Mouse (Mus musculus): ENCODE measurements around the gene Tmem233. TPM values are rescaled to one million over a fixed set of nuclear protein-coding genes. Genes with fewer than 3 reads are reported as not detected.

Gene Tmem233
- total and polyA plus RNA-seq, 2 experiments = not detected

GRCm38 (mm10) chr5:116009091-116009851, 73.8 kb downstream of the Tmem233 start:
- 73% methylated on average over 15 of the region's 15 CpGs for WGBS
- H3K27ac ChIP-seq (replicated peaks; ENCODE audit: insufficient read depth, low read depth, low read length) = no peak overlapping the region

GRCm38 (mm10) chr5:116007723-116008122, 75.3 kb downstream of the Tmem233 start:
- 83% methylated on average over 13 of the region's 13 CpGs for WGBS
- H3K27ac ChIP-seq (replicated peaks; ENCODE audit: insufficient read depth, low read depth, low read length) = no peak overlapping the region
- H3K4me3 ChIP-seq (ENCODE audit: insufficient read depth, low read depth, low read length) = no peak overlapping the region
- H3K36me3 ChIP-seq (ENCODE audit: control insufficient read depth, insufficient read depth, low read length) = no peaks in the 10 kb centered on the region
- TF ChIP-seq POLR2A (IDR thresholded peaks at IDR 0.05; ENCODE audit: extremely low read depth, insufficient read depth, low read length) (no peak), CTCF (IDR thresholded peaks at IDR 0.05; ENCODE audit: low read depth, low read length) (no peak)
- H3K79me2 ChIP-seq (ENCODE audit: control insufficient read depth, insufficient read depth, low read length) = no peaks in the 10 kb centered on the region
- DNase-seq (ENCODE audit: extremely low read depth, low read depth, low spot score) = no peak
- H3K27me3 ChIP-seq (ENCODE audit: control insufficient read depth, insufficient read depth, low read length) = no peaks in the 10 kb centered on the region
- H3K4me1 ChIP-seq (ENCODE audit: control insufficient read depth, insufficient read depth, low read length) = no peaks in the 10 kb centered on the region
- no peak overlapping the region for H3K9ac ChIP-seq (ENCODE audit: low read depth, low read length)

More at GRCm38 (mm10) chr5:116009091-116009851, 73.8 kb downstream of the Tmem233 start:
- Histone ChIP-seq H3K36me3 (ENCODE audit: control insufficient read depth, insufficient read depth, low read length) (peaks cover 8% of the 10 kb centered on the region; the same call in 1 of the 2 replicates), H3K4me3 (ENCODE audit: insufficient read depth, low read depth, low read length) (no peak overlapping the region), H3K79me2 (ENCODE audit: control insufficient read depth, insufficient read depth, low read length) (no peaks in the 10 kb centered on the region), H3K9ac (ENCODE audit: low read depth, low read length) (no peak overlapping the region), H3K4me1 (ENCODE audit: control insufficient read depth, insufficient read depth, low read length) (no peaks in the 10 kb centered on the region), H3K27me3 (ENCODE audit: control insufficient read depth, insufficient read depth, low read length) (no peaks in the 10 kb centered on the region)
- TF ChIP-seq POLR2A (IDR thresholded peaks at IDR 0.05; ENCODE audit: extremely low read depth, insufficient read depth, low read length) = no peak
- TF ChIP-seq CTCF (IDR thresholded peaks at IDR 0.05; ENCODE audit: low read depth, low read length) = no peak
- no peak for DNase-seq (ENCODE audit: extremely low read depth, low read depth, low spot score)

- Histone ChIP-seq H3K36me3 (ENCODE audit: control insufficient read depth, insufficient read depth, low read length) (no peaks in the 10 kb centered on the region), H3K27me3 (ENCODE audit: control insufficient read depth, insufficient read depth, low read length) (no peaks in the 10 kb centered on the region), H3K79me2 (ENCODE audit: control insufficient read depth, insufficient read depth, low read length) (no peaks in the 10 kb centered on the region), H3K4me1 (ENCODE audit: control insufficient read depth, insufficient read depth, low read length) (no peaks in the 10 kb centered on the region), H3K4me3 (ENCODE audit: insufficient read depth, low read depth, low read length) (no peak overlapping the region), H3K27ac (replicated peaks; ENCODE audit: insufficient read depth, low read depth, low read length) (no peak overlapping the region), H3K9ac (ENCODE audit: low read depth, low read length) (no peak overlapping the region)
- 83% methylated on average over 22 of the region's 22 CpGs for WGBS
- TF ChIP-seq CTCF (IDR thresholded peaks at IDR 0.05; ENCODE audit: low read depth, low read length) (no peak), POLR2A (IDR thresholded peaks at IDR 0.05; ENCODE audit: extremely low read depth, insufficient read depth, low read length) (no peak)
- no peak for DNase-seq (ENCODE audit: extremely low read depth, low read depth, low spot score)
Measured at GRCm38 (mm10) chr5:116006324-116007099, 76.5 kb downstream of the Tmem233 start.

- Histone ChIP-seq H3K79me2 (ENCODE audit: control insufficient read depth, insufficient read depth, low read length) (no peaks in the 10 kb centered on the region), H3K4me1 (ENCODE audit: control insufficient read depth, insufficient read depth, low read length) (no peaks in the 10 kb centered on the region), H3K36me3 (ENCODE audit: control insufficient read depth, insufficient read depth, low read length) (no peaks in the 10 kb centered on the region), H3K4me3 (ENCODE audit: insufficient read depth, low read depth, low read length) (no peak overlapping the region), H3K9ac (ENCODE audit: low read depth, low read length) (no peak overlapping the region), H3K27me3 (ENCODE audit: control insufficient read depth, insufficient read depth, low read length) (no peaks in the 10 kb centered on the region), H3K27ac (replicated peaks; ENCODE audit: insufficient read depth, low read depth, low read length) (no peak overlapping the region)
- DNase-seq (ENCODE audit: extremely low read depth, low read depth, low spot score) = no peak
- TF ChIP-seq POLR2A (IDR thresholded peaks at IDR 0.05; ENCODE audit: extremely low read depth, insufficient read depth, low read length) (no peak), CTCF (IDR thresholded peaks at IDR 0.05; ENCODE audit: low read depth, low read length) (no peak)
- 97% methylated on average over 10 of the region's 10 CpGs for WGBS
Measured at GRCm38 (mm10) chr5:116004271-116004670, 78.8 kb downstream of the Tmem233 start.

- H3K4me1 ChIP-seq (ENCODE audit: control insufficient read depth, insufficient read depth, low read length) = no peaks in the 10 kb centered on the region
- no peak for DNase-seq (ENCODE audit: extremely low read depth, low read depth, low spot score)
- no peak overlapping the region for H3K9ac ChIP-seq (ENCODE audit: low read depth, low read length)
- H3K27ac ChIP-seq (replicated peaks; ENCODE audit: insufficient read depth, low read depth, low read length) = no peak overlapping the region
- H3K27me3 ChIP-seq (ENCODE audit: control insufficient read depth, insufficient read depth, low read length) = no peaks in the 10 kb centered on the region
- H3K36me3 ChIP-seq (ENCODE audit: control insufficient read depth, insufficient read depth, low read length) = no peaks in the 10 kb centered on the region
- no peaks in the 10 kb centered on the region for H3K79me2 ChIP-seq (ENCODE audit: control insufficient read depth, insufficient read depth, low read length)
- no peak for TF ChIP-seq POLR2A (IDR thresholded peaks at IDR 0.05; ENCODE audit: extremely low read depth, insufficient read depth, low read length)
- no peak for TF ChIP-seq CTCF (IDR thresholded peaks at IDR 0.05; ENCODE audit: low read depth, low read length)
- 73% methylated on average over 13 of the region's 13 CpGs for WGBS
- no peak overlapping the region for H3K4me3 ChIP-seq (ENCODE audit: insufficient read depth, low read depth, low read length)
Measured at GRCm38 (mm10) chr5:116003825-116004224, 79.2 kb downstream of the Tmem233 start.

All from liver, adult 2 months (tissue).